Mouse (Mus musculus): Measurements from ENCODE around the gene Tmem125. TPM values are rescaled to one million over a fixed set of nuclear protein-coding genes. Genes with fewer than 3 reads are reported as not detected.

The Tmem125 gene
- polyA plus RNA-seq, 1 experiment from 2014 or later, result 9.3 TPM

DNA sequence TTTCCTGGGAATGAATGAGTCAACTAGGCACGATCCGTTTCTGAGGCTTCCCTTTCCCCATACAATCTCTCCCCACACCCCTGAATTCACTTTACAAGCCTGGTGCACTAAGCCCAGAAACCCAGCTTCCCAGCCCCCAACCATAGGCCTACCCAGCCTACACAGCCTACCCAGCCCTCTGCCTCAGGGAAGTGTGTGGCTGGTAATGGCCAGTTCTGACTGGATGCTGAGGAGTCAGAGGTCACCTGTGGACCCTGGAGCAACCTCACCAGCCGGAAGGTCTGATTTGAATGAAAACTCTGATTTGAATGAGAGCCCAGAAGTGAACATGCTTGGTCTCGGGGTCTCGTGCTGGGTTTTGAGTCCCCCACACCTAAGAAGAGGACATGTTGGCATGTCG is 16.1 kb downstream of the Tmem125 start:
- no peak overlapping the region for H3K9ac ChIP-seq (ENCODE audit: low read length)
- 0 out of 2 replicates have a peak, but pooled peaks cover 2% of the 10 kb centered on the region for H3K4me1 ChIP-seq (replicated peaks; ENCODE audit: control insufficient read depth, insufficient read depth, low read length)
- no peak overlapping the region; the same call in 1 of the 2 replicates for H3K27ac ChIP-seq (ENCODE audit: low read depth)
- WGBS, result 86% methylated on average over 6 of the region's 6 CpGs
- no peaks in the 10 kb centered on the region for H3K36me3 ChIP-seq (ENCODE audit: control insufficient read depth, insufficient read depth, low read length)
- DNase-seq (ENCODE audit: low spot score) (no peak), ATAC-seq (replicated peaks; ENCODE audit: low FRiP score, low TSS enrichment, low read depth) (no peak)
- peak overlapping the region; percentile 18 for H3K4me3 ChIP-seq (ENCODE audit: low read depth, low read length)
- no peaks in the 10 kb centered on the region for H3K9me3 ChIP-seq (ENCODE audit: control insufficient read depth, low read length)
- H3K4me2 ChIP-seq (ENCODE audit: low read length), result peak overlapping the region; percentile 38
- H3K27me3 ChIP-seq (replicated peaks; ENCODE audit: control insufficient read depth, insufficient read depth, low read length), result no peaks in the 10 kb centered on the region

DNA sequence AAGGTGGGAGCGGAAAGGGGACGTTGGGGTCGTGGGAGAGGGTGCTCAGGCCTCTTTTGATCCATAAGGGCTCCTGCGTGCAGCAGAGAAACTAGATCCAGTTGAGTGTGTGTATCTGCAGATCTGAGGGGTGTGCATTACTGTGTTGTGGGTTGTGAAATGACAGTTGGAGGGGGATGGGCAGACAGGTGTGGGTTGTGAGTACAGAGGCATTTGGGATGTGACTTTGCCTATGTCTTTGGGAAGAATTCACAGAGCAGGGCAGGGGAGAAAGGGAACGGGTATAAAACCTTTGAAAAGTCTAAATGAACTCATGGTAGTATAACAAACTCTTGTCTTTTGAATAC is 16.5 kb downstream of the Tmem125 start:
- 0 out of 2 replicates have a peak, but pooled peaks cover 2% of the 10 kb centered on the region for H3K4me1 ChIP-seq (replicated peaks; ENCODE audit: control insufficient read depth, insufficient read depth, low read length)
- 32% methylated on average over 5 of the region's 5 CpGs for WGBS
- ATAC-seq (replicated peaks; ENCODE audit: low FRiP score, low TSS enrichment, low read depth), result peak; percentile 2; the same call in 1 of the 2 replicates

DNA sequence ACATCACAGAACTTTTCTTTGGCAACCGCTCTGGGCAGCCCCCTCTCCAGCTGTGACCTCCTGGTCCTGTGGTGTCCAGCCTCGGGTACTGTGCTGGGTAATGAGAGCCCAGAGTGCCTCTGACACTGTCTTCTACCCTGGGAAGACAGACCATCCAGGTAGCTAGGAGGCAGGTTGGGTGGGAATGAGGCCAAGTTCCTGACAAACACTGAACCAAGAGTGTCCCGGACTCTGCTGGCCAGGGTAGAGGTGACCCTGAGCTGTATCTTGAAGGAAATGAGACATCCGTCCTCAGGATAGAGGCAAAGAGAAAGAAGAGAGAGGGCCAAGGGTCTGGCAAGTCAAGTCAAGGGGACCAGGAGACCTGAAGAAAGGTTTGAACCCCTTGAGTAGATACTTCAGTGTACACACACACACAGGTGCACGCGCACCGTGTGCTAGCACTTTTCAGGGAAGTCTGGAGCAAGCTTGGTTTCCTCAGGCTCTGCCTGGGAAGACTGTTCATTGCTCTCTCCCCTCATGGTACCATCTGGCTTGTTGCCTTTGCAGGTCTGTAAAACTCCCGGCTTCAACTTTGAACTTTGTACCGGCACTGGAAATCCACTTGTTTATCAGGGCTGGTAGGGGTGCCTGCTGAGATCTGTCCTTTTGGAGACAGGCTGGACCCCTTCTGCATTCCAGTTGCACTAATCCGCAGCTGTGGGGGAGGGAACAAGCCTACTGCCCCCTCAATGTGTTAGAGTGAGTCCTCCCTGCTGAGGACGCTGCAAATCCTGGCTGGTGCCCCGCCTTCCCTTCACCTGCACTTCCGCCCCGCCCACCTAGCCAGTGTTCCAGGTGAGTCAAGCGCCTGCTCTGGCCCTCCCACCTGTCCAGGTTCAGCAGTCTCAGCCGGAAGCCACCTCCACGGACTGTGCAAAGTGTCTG is 17.2 kb downstream of the Tmem125 start, which contains the start of gene 2610528J11Rik:
TSS of gene 2610528J11Rik (plus strand) at position 592 of the 927 bp plus-strand sequence.
- Histone ChIP-seq H3K27me3 (replicated peaks; ENCODE audit: control insufficient read depth, insufficient read depth, low read length) (no peaks in the 10 kb centered on the region), H3K9ac (ENCODE audit: low read length) (no peak within 1 kb of the TSS), H3K36me3 (ENCODE audit: control insufficient read depth, insufficient read depth, low read length) (no peaks in the 10 kb centered on the region), H3K4me2 (ENCODE audit: low read length) (peak within 1 kb of the TSS; percentile 38), H3K27ac (ENCODE audit: low read depth) (peak within 1 kb of the TSS; percentile 69), H3K9me3 (ENCODE audit: control insufficient read depth, low read length) (no peaks in the 10 kb centered on the region), H3K4me3 (ENCODE audit: low read depth, low read length) (peak within 1 kb of the TSS; percentile 18), H3K4me1 (replicated peaks; ENCODE audit: control insufficient read depth, insufficient read depth, low read length) (0 out of 2 replicates have a peak, but pooled peaks cover 2% of the 10 kb centered on the region)
- DNase-seq (ENCODE audit: low spot score) (peak; percentile 77), ATAC-seq (replicated peaks; ENCODE audit: low FRiP score, low TSS enrichment, low read depth) (peak; percentile 83)
- 30% methylated on average over 17 of the region's 17 CpGs for WGBS

More for the DNA sequence above, 16.5 kb downstream of the Tmem125 start:
- Histone ChIP-seq H3K4me2 (ENCODE audit: low read length) (peak overlapping the region; percentile 38), H3K9me3 (ENCODE audit: control insufficient read depth, low read length) (no peaks in the 10 kb centered on the region), H3K4me3 (ENCODE audit: low read depth, low read length) (peak overlapping the region; percentile 18), H3K27me3 (replicated peaks; ENCODE audit: control insufficient read depth, insufficient read depth, low read length) (no peaks in the 10 kb centered on the region), H3K9ac (ENCODE audit: low read length) (no peak overlapping the region), H3K27ac (ENCODE audit: low read depth) (no peak overlapping the region; the same call in 1 of the 2 replicates), H3K36me3 (ENCODE audit: control insufficient read depth, insufficient read depth, low read length) (no peaks in the 10 kb centered on the region)
- DNase-seq (ENCODE audit: low spot score), result no peak

DNA sequence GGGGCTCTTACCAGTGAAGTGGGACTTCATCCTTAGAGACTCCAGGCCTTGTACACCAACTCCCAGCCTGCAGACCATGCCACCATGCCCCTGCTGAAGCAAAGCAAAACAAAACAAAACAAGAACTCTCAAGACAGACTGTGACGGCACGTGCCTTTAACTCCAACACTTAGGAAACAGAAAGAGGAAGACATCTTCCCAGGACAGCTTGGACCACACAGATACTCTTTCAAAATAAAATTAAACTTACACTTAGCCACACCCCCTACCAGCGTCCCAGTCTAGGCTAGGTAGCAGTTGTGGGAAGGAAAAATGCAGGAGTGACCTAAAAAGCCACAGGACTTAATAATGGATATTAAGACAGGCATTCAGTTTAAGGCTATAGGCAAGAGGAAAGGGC is 18.1 kb downstream of the Tmem125 start:
- no peak overlapping the region for H3K4me2 ChIP-seq (ENCODE audit: low read length)
- no peak overlapping the region for H3K9ac ChIP-seq (ENCODE audit: low read length)
- H3K27ac ChIP-seq (ENCODE audit: low read depth), result no peak overlapping the region
- 0 out of 2 replicates have a peak, but pooled peaks cover 2% of the 10 kb centered on the region for H3K4me1 ChIP-seq (replicated peaks; ENCODE audit: control insufficient read depth, insufficient read depth, low read length)
- DNase-seq (ENCODE audit: low spot score), result no peak
- no peaks in the 10 kb centered on the region for H3K27me3 ChIP-seq (replicated peaks; ENCODE audit: control insufficient read depth, insufficient read depth, low read length)
- H3K36me3 ChIP-seq (ENCODE audit: control insufficient read depth, insufficient read depth, low read length), result no peaks in the 10 kb centered on the region
- no peak for ATAC-seq (replicated peaks; ENCODE audit: low FRiP score, low TSS enrichment, low read depth)
- no peak overlapping the region for H3K4me3 ChIP-seq (ENCODE audit: low read depth, low read length)
- WGBS, result 63% methylated on average over 3 of the region's 3 CpGs
- H3K9me3 ChIP-seq (ENCODE audit: control insufficient read depth, low read length), result no peaks in the 10 kb centered on the region

DNA sequence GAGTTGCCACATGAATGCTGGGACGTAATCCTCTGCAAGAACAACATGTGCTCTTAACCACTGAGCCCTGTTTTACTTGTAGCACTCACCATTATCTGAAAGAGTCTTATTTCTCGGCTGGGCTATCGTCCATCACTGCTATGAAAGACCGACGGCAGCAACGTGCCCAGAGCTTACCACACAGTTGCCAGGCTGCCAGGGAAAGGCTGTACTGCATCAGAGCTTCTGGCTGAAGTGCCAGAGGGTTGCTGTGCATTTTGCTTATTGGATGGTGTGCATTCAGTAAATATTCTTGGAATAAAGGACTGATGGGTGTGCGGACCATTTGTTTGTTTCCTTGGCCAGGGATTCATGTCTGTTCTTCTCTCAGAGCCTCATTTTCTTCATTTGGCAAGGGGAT is 19.9 kb downstream of the Tmem125 start:
- Histone ChIP-seq H3K4me2 (ENCODE audit: low read length) (no peak overlapping the region), H3K36me3 (ENCODE audit: control insufficient read depth, insufficient read depth, low read length) (no peaks in the 10 kb centered on the region), H3K9ac (ENCODE audit: low read length) (no peak overlapping the region), H3K4me3 (ENCODE audit: low read depth, low read length) (no peak overlapping the region), H3K27ac (ENCODE audit: low read depth) (no peak overlapping the region), H3K9me3 (ENCODE audit: control insufficient read depth, low read length) (no peaks in the 10 kb centered on the region), H3K4me1 (replicated peaks; ENCODE audit: control insufficient read depth, insufficient read depth, low read length) (0 out of 2 replicates have a peak, but pooled peaks cover 2% of the 10 kb centered on the region), H3K27me3 (replicated peaks; ENCODE audit: control insufficient read depth, insufficient read depth, low read length) (no peaks in the 10 kb centered on the region)
- no peak for ATAC-seq (replicated peaks; ENCODE audit: low FRiP score, low TSS enrichment, low read depth)
- 72% methylated on average over 7 of the region's 7 CpGs for WGBS
- DNase-seq (ENCODE audit: low spot score), result no peak

DNA sequence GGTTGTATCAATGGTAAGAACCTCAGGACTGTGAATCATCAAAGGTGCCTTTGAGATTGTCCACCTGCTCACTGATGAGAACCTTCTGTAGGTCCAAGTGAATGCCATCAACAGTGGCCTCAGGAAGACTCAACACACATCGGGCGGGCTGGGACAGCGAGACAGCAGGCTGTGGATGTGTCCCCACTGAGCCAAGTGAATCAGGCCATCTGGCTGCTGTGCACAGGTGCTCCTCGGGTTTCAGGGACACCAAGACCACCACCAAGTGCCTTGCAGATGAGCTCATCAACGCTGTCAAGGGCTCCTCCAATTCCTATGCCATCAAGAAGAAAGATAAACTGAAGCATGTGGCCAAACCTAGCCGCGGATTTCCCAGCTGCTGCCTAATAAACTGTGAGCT is 21.6 kb downstream of the Tmem125 start:
- WGBS, result 82% methylated on average over 7 of the region's 7 CpGs

DNA sequence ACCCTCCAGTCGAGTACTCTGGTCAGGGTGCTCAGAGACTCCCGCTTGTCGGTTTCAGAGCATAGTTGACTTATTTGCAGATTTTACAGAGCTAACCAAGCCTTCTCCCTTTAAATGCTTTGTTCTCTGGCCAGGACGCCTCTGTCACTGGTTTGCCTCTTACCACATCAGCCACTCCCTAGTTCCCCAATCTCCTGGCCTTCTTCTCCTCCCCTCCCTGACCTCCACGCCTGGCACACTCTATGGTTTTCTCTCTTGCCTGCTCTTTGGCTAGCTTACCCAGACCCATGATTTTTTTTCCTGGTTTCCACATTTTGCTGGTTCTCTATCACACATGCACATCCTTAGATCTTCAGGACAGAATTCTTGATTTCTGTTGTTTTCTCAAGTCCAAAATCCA is 25.6 kb downstream of the Tmem125 start:
- 56% methylated on average over 5 of the region's 5 CpGs for WGBS
- H3K9ac ChIP-seq (ENCODE audit: low read length), result no peak overlapping the region
- ATAC-seq (replicated peaks; ENCODE audit: low FRiP score, low TSS enrichment, low read depth) (no peak), DNase-seq (ENCODE audit: low spot score) (no peak)
- no peak overlapping the region for H3K4me2 ChIP-seq (ENCODE audit: low read length)
- H3K4me3 ChIP-seq (ENCODE audit: low read depth, low read length), result no peak overlapping the region
- H3K4me1 ChIP-seq (replicated peaks; ENCODE audit: control insufficient read depth, insufficient read depth, low read length), result no peaks in the 10 kb centered on the region
- H3K27ac ChIP-seq (ENCODE audit: low read depth), result peak overlapping the region; percentile 84; the same call in 1 of the 2 replicates
- H3K9me3 ChIP-seq (ENCODE audit: control insufficient read depth, low read length), result no peaks in the 10 kb centered on the region
- H3K27me3 ChIP-seq (replicated peaks; ENCODE audit: control insufficient read depth, insufficient read depth, low read length), result 0 out of 2 replicates have a peak, but pooled peaks cover 3% of the 10 kb centered on the region
- H3K36me3 ChIP-seq (ENCODE audit: control insufficient read depth, insufficient read depth, low read length), result no peaks in the 10 kb centered on the region

More for the DNA sequence above, 21.6 kb downstream of the Tmem125 start:
- H3K9me3 ChIP-seq (ENCODE audit: control insufficient read depth, low read length), result no peaks in the 10 kb centered on the region
- 0 out of 2 replicates have a peak, but pooled peaks cover 3% of the 10 kb centered on the region for H3K27me3 ChIP-seq (replicated peaks; ENCODE audit: control insufficient read depth, insufficient read depth, low read length)
- no peak overlapping the region for H3K27ac ChIP-seq (ENCODE audit: low read depth)
- 0 out of 2 replicates have a peak, but pooled peaks cover 2% of the 10 kb centered on the region for H3K4me1 ChIP-seq (replicated peaks; ENCODE audit: control insufficient read depth, insufficient read depth, low read length)
- no peak overlapping the region for H3K9ac ChIP-seq (ENCODE audit: low read length)
- ATAC-seq (replicated peaks; ENCODE audit: low FRiP score, low TSS enrichment, low read depth) (no peak), DNase-seq (ENCODE audit: low spot score) (no peak)
- no peak overlapping the region for H3K4me3 ChIP-seq (ENCODE audit: low read depth, low read length)
- H3K4me2 ChIP-seq (ENCODE audit: low read length), result no peak overlapping the region
- no peaks in the 10 kb centered on the region for H3K36me3 ChIP-seq (ENCODE audit: control insufficient read depth, insufficient read depth, low read length)

DNA sequence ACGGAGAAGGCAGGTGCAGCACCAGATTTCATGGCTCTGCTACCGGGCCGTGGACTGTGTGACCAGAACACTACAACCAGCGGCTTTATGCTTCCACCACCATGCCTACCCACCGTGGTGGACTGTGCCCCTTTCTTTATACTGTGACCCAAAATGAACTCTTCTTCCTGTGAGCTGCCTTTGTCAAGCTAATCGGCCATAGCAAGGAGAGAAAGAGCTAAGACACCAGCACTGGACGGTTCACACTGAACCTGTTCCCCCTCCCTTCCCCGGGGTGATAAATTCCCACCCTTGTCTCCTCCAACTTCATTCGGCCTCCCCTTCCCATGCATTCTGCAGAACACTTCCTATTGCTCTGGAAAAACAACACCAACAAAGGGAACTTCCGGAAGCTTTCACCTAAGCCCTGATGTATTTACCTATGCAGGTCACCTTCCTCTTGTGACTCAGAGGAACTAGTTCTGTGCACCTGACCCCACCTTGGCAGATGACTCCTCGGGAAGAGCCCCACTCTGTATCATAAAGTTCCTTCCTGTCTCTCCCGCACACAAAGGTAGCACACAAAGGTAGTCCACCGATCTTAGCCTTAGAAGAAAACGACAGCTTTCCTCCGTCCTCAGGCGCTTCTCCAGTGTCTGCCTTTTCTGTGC is 26.2 kb downstream of the Tmem125 start:
- Histone ChIP-seq H3K4me3 (ENCODE audit: low read depth, low read length) (no peak overlapping the region), H3K9me3 (ENCODE audit: control insufficient read depth, low read length) (no peaks in the 10 kb centered on the region), H3K9ac (ENCODE audit: low read length) (no peak overlapping the region), H3K27ac (ENCODE audit: low read depth) (peak overlapping the region; percentile 84), H3K36me3 (ENCODE audit: control insufficient read depth, insufficient read depth, low read length) (no peaks in the 10 kb centered on the region), H3K27me3 (replicated peaks; ENCODE audit: control insufficient read depth, insufficient read depth, low read length) (0 out of 2 replicates have a peak, but pooled peaks cover 3% of the 10 kb centered on the region), H3K4me1 (replicated peaks; ENCODE audit: control insufficient read depth, insufficient read depth, low read length) (no peaks in the 10 kb centered on the region), H3K4me2 (ENCODE audit: low read length) (peak overlapping the region; percentile 14)
- ATAC-seq (replicated peaks; ENCODE audit: low FRiP score, low TSS enrichment, low read depth), result peak; percentile 37; the same call in 1 of the 2 replicates
- peak; percentile 58 for DNase-seq (ENCODE audit: low spot score)
- WGBS, result 38% methylated on average over 16 of the region's 16 CpGs

Measured in intestine, embryonic 14.5 days (tissue).